Comparison of ENCODE assay signal across 8 mouse cellular contexts in genomic region chr3:133600447-133601220, GRCm38 (mm10). TPM values are rescaled to one million over a fixed set of nuclear protein-coding genes. Genes with fewer than 3 reads are reported as not detected.
DNase-seq lines count a peak whose midpoint lies in the region; TF ChIP-seq lines count a peak whose summit lies in the region.

No protein-coding gene starts in this region.

- DNase-seq in adrenal gland, adult 2 months = peak; percentile 84
- peak; percentile 78 for DNase-seq in heart, adult 8-10 months (ENCODE audit: low spot score)
- peak; percentile 13 for DNase-seq in kidney, adult 9 months
- peak; percentile 19 for DNase-seq in left cerebral cortex, postnatal 4 days
- peak; percentile 36 for DNase-seq in urinary bladder, adult 2 months (ENCODE audit: low spot score)
- DNase-seq in c-Kit-positive CD71-positive TER-119-positive erythroid progenitor cells, embryonic 14.5 days (ENCODE audit: low spot score) = no peak

- no peaks in the 10 kb centered on the region for H3K79me2 ChIP-seq in myocyte (ENCODE audit: control insufficient read depth, insufficient read depth)

- H3K4me1 ChIP-seq in embryonic fibroblast, embryonic 13.5 days (ENCODE audit: control insufficient read depth, insufficient read depth, low read length) = no peaks in the 10 kb centered on the region

- peak; percentile 62 for TF ChIP-seq POLR2A in embryonic fibroblast, embryonic 13.5 days (IDR thresholded peaks at IDR 0.05; ENCODE audit: low read depth, low read length)
- peak; percentile 59 for TF ChIP-seq POLR2A in myocyte (IDR thresholded peaks at IDR 0.05; ENCODE audit: insufficient read length, low read depth)

- intact Hi-C loops in left cerebral cortex, postnatal 4 days (cut with DNase I) = no loop called here

- H3K36me3 ChIP-seq in myocyte (ENCODE audit: control insufficient read depth, insufficient read depth) = no peaks in the 10 kb centered on the region

- TF ChIP-seq CTCF in embryonic fibroblast, embryonic 13.5 days (IDR thresholded peaks at IDR 0.05; ENCODE audit: borderline replicate concordance, insufficient read depth, low read length) = no peak

- no peak overlapping the region for H3ac ChIP-seq in myocyte (ENCODE audit: control insufficient read depth, insufficient read length)

- no peak overlapping the region for H3K4me3 ChIP-seq in embryonic fibroblast, embryonic 13.5 days (ENCODE audit: insufficient read depth, low read length)
- peak overlapping the region; percentile 10 for H3K4me3 ChIP-seq in myocyte

- peak overlapping the region; percentile 98 for H3K27ac ChIP-seq in embryonic fibroblast, embryonic 13.5 days (ENCODE audit: insufficient read depth, low read length)

- H3K27me3 ChIP-seq in myocyte (ENCODE audit: control insufficient read depth, insufficient read depth, insufficient read length) = no peaks in the 10 kb centered on the region

- H3K4me2 ChIP-seq in myocyte (ENCODE audit: low read depth) = peak overlapping the region; percentile 81

TF ChIP-seq in myocyte, 11 proteins besides CTCF, POLR2A, EP300 and RAD21:
- TF ChIP-seq CEBPB (IDR thresholded peaks at IDR 0.05; ENCODE audit: insufficient read depth, poor library complexity, severe bottlenecking) (0 out of 2 replicates have a peak, but pooled peaks have one; percentile 42), MYOG (IDR thresholded peaks at IDR 0.05; ENCODE audit: control insufficient read depth in 1 of 3, insufficient read depth in 1 of 3, insufficient read length in 2 of 3, low read depth in 2 of 3) (peak in 1 of 3 experiments; percentile 31), MAX (IDR thresholded peaks at IDR 0.05; ENCODE audit: low read depth) (no peak), MYOD1 (IDR thresholded peaks at IDR 0.05; ENCODE audit: control insufficient read depth in 1 of 3, insufficient read length in 2 of 3, low read depth in 2 of 3) (peak in 1 of 3 experiments; percentile 60), REST (IDR thresholded peaks at IDR 0.05; ENCODE audit: insufficient read depth, insufficient read length) (no peak), TCF12 (IDR thresholded peaks at IDR 0.05; ENCODE audit: insufficient read depth, poor library complexity, severe bottlenecking) (no peak), POLR2AphosphoS2 (IDR thresholded peaks at IDR 0.05; ENCODE audit: insufficient read length, low read depth) (peak; percentile 68), USF1 (IDR thresholded peaks at IDR 0.05; ENCODE audit: low read depth) (no peak), SRF (IDR thresholded peaks at IDR 0.05; ENCODE audit: control insufficient read depth, insufficient read length, low read depth) (no peak), TCF3 (IDR thresholded peaks at IDR 0.05; ENCODE audit: insufficient read length, low read depth) (no peak)

RNA-seq across cellular contexts. Expression of gene Tet2, which starts 55.7 kb away (rescaled TPM):
- total RNA-seq in adrenal gland, adult 2 months (2021) = 10 to 100 TPM; 28.4 to 35.9 TPM
- 9.4 and 10.5 TPM in 2 replicates for polyA plus RNA-seq in adrenal gland, adult 2 months (2012; rRNA removed)
- 16.2 and 24.3 TPM in 2 replicates for polyA plus RNA-seq in embryonic fibroblast, embryonic 13.5 days (2011; ENCODE audit: insufficient read length, low read depth, missing spikeins)
- total RNA-seq in heart, adult 8-10 months (2022) = 10 to 100 TPM; 13.4 to 17.6 (median 14.7) TPM
- total RNA-seq in left cerebral cortex, postnatal 4 days (2021) = 10 to 100 TPM; 62.0 to 68.6 TPM
- 2.9 TPM for polyA plus RNA-seq in myocyte (2012; fragmentation: generic; extraction: Trizol)
- polyA plus RNA-seq in urinary bladder, adult 2 months (2012; rRNA removed) = 14.4 and 22.9 TPM in 2 replicates
